8 mouse cellular contexts compared by ENCODE assay signal in genomic region chr1:133133425-133133824, GRCm38 (mm10). TPM values are rescaled to one million over a fixed set of nuclear protein-coding genes. Genes with fewer than 3 reads are reported as not detected.
A peak's percentile ranks its signal among the peaks of the same experiment; 100 is the strongest.
DNase-seq lines count a peak whose midpoint lies in the region; ATAC-seq and TF ChIP-seq lines count a peak whose summit lies in the region.

No protein-coding gene starts in this region.

- H3K79me2 ChIP-seq in C2C12 (ENCODE audit: control insufficient read depth, insufficient read depth) (peaks cover 73% of the 10 kb centered on the region), myocyte (ENCODE audit: control insufficient read depth, insufficient read depth) (peaks cover 71% of the 10 kb centered on the region)

- no peak for ATAC-seq in G1E (ENCODE audit: extremely low read depth, insufficient number of reproducible peaks, low FRiP score, poor library complexity, severe bottlenecking)
- no peak for ATAC-seq in forebrain, embryonic 14.5 days
- ATAC-seq in limb, embryonic 13.5 days (ENCODE audit: low FRiP score, low read depth): no peak

- no peak for TF ChIP-seq CTCF in C2C12 (IDR thresholded peaks at IDR 0.05; ENCODE audit: control insufficient read depth, insufficient read depth, insufficient read length)
- TF ChIP-seq CTCF in G1E (IDR thresholded peaks at IDR 0.05; ENCODE audit: low read depth, low read length): no peak

- peak overlapping the region; percentile 97 for H3K4me2 ChIP-seq in forebrain, embryonic 14.5 days (ENCODE audit: low read length)
- peak overlapping the region; percentile 100 for H3K4me2 ChIP-seq in limb, embryonic 13.5 days (replicated peaks)
- peak overlapping the region; percentile 96 for H3K4me2 ChIP-seq in myocyte (ENCODE audit: low read depth)

- TF ChIP-seq POLR2A in myocyte (IDR thresholded peaks at IDR 0.05; ENCODE audit: insufficient read length, low read depth): no peak

- H3ac ChIP-seq in C2C12 (ENCODE audit: control insufficient read depth, insufficient read length, low read depth) (peak overlapping the region; percentile 84), myocyte (ENCODE audit: control insufficient read depth, insufficient read length) (peak overlapping the region; percentile 81)

- H3K4me1 ChIP-seq in G1E (ENCODE audit: insufficient read depth, low read depth, low read length): peaks cover 52% of the 10 kb centered on the region
- H3K4me1 ChIP-seq in forebrain, embryonic 14.5 days (ENCODE audit: control insufficient read depth, insufficient read depth, low read length): peaks cover 40% of the 10 kb centered on the region
- peaks cover 48% of the 10 kb centered on the region for H3K4me1 ChIP-seq in limb, embryonic 13.5 days

- no peak overlapping the region for H3K27ac ChIP-seq in forebrain, embryonic 14.5 days (ENCODE audit: low read depth, low read length)
- no peak overlapping the region for H3K27ac ChIP-seq in limb, embryonic 13.5 days

- no peaks in the 10 kb centered on the region for H3K9me3 ChIP-seq in G1E (replicated peaks)
- H3K9me3 ChIP-seq in forebrain, embryonic 14.5 days (replicated peaks; ENCODE audit: control insufficient read depth, low read length): no peaks in the 10 kb centered on the region
- no peaks in the 10 kb centered on the region for H3K9me3 ChIP-seq in limb, embryonic 13.5 days

- H3K79me3 ChIP-seq in C2C12 (ENCODE audit: low read depth): peaks cover 70% of the 10 kb centered on the region

- peaks cover 60% of the 10 kb centered on the region for H3K36me3 ChIP-seq in C2C12 (ENCODE audit: control insufficient read depth, insufficient read depth)
- H3K36me3 ChIP-seq in G1E (replicated peaks): peaks cover 61% of the 10 kb centered on the region
- H3K36me3 ChIP-seq in forebrain, embryonic 14.5 days (ENCODE audit: control insufficient read depth, insufficient read depth, low read length): peaks cover 39% of the 10 kb centered on the region
- peaks cover 39% of the 10 kb centered on the region for H3K36me3 ChIP-seq in limb, embryonic 13.5 days
- peaks cover 44% of the 10 kb centered on the region for H3K36me3 ChIP-seq in myocyte (ENCODE audit: control insufficient read depth, insufficient read depth)

- peak; percentile 40 for DNase-seq in G1E (ENCODE audit: low spot score)
- DNase-seq in forebrain, embryonic 14.5 days (ENCODE audit: low spot score): no peak
- DNase-seq in layer of hippocampus, postnatal 36 days: no peak
- no peak for DNase-seq in left cerebral cortex, adult 18-20 months (ENCODE audit: low spot score in 2 of 2)
- DNase-seq in urinary bladder, postnatal 4 days (ENCODE audit: low spot score in 2 of 2): no peak

- H3K9ac ChIP-seq in forebrain, embryonic 14.5 days (ENCODE audit: low read length): peak overlapping the region; percentile 94
- H3K9ac ChIP-seq in limb, embryonic 13.5 days: peak overlapping the region; percentile 97

- H3K4me3 ChIP-seq in C2C12 (ENCODE audit: insufficient read depth, poor library complexity, severe bottlenecking) (peak overlapping the region; percentile 100), G1E (ENCODE audit: low read depth, low read length) (peak overlapping the region; percentile 78), myocyte (peak overlapping the region; percentile 100)
- peak overlapping the region; percentile 79 for H3K4me3 ChIP-seq in forebrain, embryonic 14.5 days (ENCODE audit: low read depth, low read length)
- peak overlapping the region; percentile 99 for H3K4me3 ChIP-seq in limb, embryonic 13.5 days

- H3K27me3 ChIP-seq in C2C12 (ENCODE audit: control insufficient read depth, insufficient read depth, insufficient read length) (no peaks in the 10 kb centered on the region), G1E (ENCODE audit: insufficient read depth, low read length) (no peaks in the 10 kb centered on the region), myocyte (ENCODE audit: control insufficient read depth, insufficient read depth, insufficient read length) (no peaks in the 10 kb centered on the region)
- no peaks in the 10 kb centered on the region for H3K27me3 ChIP-seq in forebrain, embryonic 14.5 days (replicated peaks; ENCODE audit: control insufficient read depth, insufficient read depth, low read length)
- no peaks in the 10 kb centered on the region for H3K27me3 ChIP-seq in limb, embryonic 13.5 days

- WGBS in forebrain, embryonic 14.5 days: 9% methylated on average over 2 of the region's 2 CpGs
- 8% methylated on average over 2 of the region's 2 CpGs for WGBS in limb, embryonic 13.5 days

TF ChIP-seq in C2C12, 6 proteins besides CTCF, POLR2A, EP300 and RAD21:
- TF ChIP-seq MYOD1 (IDR thresholded peaks at IDR 0.05; ENCODE audit: control insufficient read depth, insufficient read length, low read depth) (no peak), FOSL1 (IDR thresholded peaks at IDR 0.05; ENCODE audit: insufficient read depth, low read length, poor library complexity, severe bottlenecking) (no peak), CEBPB (IDR thresholded peaks at IDR 0.05; ENCODE audit: low read depth) (no peak), MAX (IDR thresholded peaks at IDR 0.05) (no peak), MYOG (IDR thresholded peaks at IDR 0.05; ENCODE audit: control insufficient read depth, extremely low read depth, insufficient read length) (no peak), USF1 (IDR thresholded peaks at IDR 0.05; ENCODE audit: low read depth) (no peak)

TF ChIP-seq in myocyte, 11 proteins besides CTCF, POLR2A, EP300 and RAD21:
- TF ChIP-seq POLR2AphosphoS2 (IDR thresholded peaks at IDR 0.05; ENCODE audit: insufficient read length, low read depth): no peak
- TF ChIP-seq E2F4 (IDR thresholded peaks at IDR 0.05; ENCODE audit: insufficient read depth): no peak
- no peak for TF ChIP-seq TCF3 (IDR thresholded peaks at IDR 0.05; ENCODE audit: insufficient read length, low read depth)

RNA-seq across cellular contexts. Expression of gene Ppp1r15b, which starts 2.5 kb away (rescaled TPM):
- polyA plus RNA-seq in C2C12 (2012; fragmentation: generic; extraction: Trizol) (28.0 TPM), G1E (2012) (35.3 and 38.6 TPM in 2 replicates), myocyte (2012; fragmentation: generic; extraction: Trizol) (30.9 TPM)
- total RNA-seq in G1E (2014; fragmentation: Nextera tagmentation) (100 and 105 TPM in 2 replicates), G1E (2017) (105 and 131 TPM in 2 replicates)
- 26.6 and 31.6 TPM in 2 replicates for polyA plus RNA-seq in forebrain, embryonic 14.5 days (2014; fragmentation: Nextera tagmentation; extraction: Ambion mirVana)
- polyA plus RNA-seq in limb, embryonic 13.5 days (2015; fragmentation: Nextera tagmentation; extraction: Ambion mirVana): 31.9 and 35.9 TPM in 2 replicates
- total RNA-seq in layer of hippocampus, postnatal 36 days (2021): 10 to 100 TPM; 42.5 to 44.2 TPM
- total RNA-seq in left cerebral cortex, adult 18-20 months (2021): 10 to 100 TPM; 44.6 to 49.3 TPM

RNA-seq across cellular contexts. Expression of gene Plekha6, which starts 30.6 kb away (rescaled TPM):
- 0.15 TPM for polyA plus RNA-seq in C2C12 (2012; fragmentation: generic; extraction: Trizol)
- not detected in 2 replicates for total RNA-seq in G1E (2014; fragmentation: Nextera tagmentation)
- 0.17 and 0.38 TPM in 2 replicates for total RNA-seq in G1E (2017)
- 0.02 and 0.07 TPM in 2 replicates for polyA plus RNA-seq in G1E (2012)
- polyA plus RNA-seq in forebrain, embryonic 14.5 days (2014; fragmentation: Nextera tagmentation; extraction: Ambion mirVana): 7.3 and 9.7 TPM in 2 replicates
- 1.7 and 2.6 TPM in 2 replicates for polyA plus RNA-seq in limb, embryonic 13.5 days (2015; fragmentation: Nextera tagmentation; extraction: Ambion mirVana)
- 0.12 TPM for polyA plus RNA-seq in myocyte (2012; fragmentation: generic; extraction: Trizol)
- 10 to 100 TPM; 48.4 to 51.8 TPM for total RNA-seq in layer of hippocampus, postnatal 36 days (2021)
- total RNA-seq in left cerebral cortex, adult 18-20 months (2021): 10 to 100 TPM; 78.2 to 91.1 TPM
